In the genomic region with DNA sequence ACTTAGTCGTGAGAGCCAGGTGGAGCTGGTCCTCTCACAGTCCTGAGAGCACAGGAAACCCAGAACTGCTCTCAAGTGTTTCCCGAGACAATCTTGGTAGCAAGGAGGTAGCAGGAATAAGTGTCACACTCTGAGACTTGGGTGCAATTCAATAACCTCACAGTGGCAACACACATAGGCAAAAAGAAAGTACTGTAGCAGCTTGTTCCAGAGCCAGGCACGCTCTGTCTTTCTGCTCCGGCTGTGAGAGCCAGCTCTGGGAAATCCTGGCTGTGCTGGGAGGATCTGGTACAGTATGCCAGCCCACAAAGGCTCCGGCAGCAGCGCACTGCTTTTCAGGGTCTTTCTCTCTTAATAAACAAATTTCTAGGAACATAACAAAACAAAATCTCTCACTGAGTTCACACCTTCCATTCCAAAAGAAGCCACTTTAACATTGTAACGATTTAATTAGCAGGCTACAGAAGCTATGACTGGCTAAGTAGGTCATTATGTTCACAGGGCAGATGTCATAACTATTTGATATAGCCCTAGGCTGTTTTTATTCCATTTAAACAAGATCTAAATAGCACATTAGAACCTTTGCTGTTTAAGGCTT, we compare ENCODE assay signal across 8 mouse cellular contexts. TPM values are rescaled to one million over a fixed set of nuclear protein-coding genes. Genes with fewer than 3 reads are reported as not detected.
DNase-seq lines count a peak whose midpoint lies in the region; ATAC-seq and TF ChIP-seq lines count a peak whose summit lies in the region.

No protein-coding gene starts in this region.

- no peak for TF ChIP-seq EP300 in lung, postnatal 0 days (IDR thresholded peaks at IDR 0.05)

- H3K4me3 ChIP-seq in lung, postnatal 0 days (ENCODE audit: low read depth, low read length): peak overlapping the region; percentile 87; the same call in 1 of the 2 replicates
- H3K4me3 ChIP-seq in lung, adult 2 months (replicated peaks; ENCODE audit: extremely low read depth, low read depth, low read length): no peak overlapping the region
- H3K4me3 ChIP-seq in forebrain, embryonic 11.5 days (ENCODE audit: low read depth, low read length): peak overlapping the region; percentile 81
- H3K4me3 ChIP-seq in hindbrain, embryonic 12.5 days: peak overlapping the region; percentile 75
- H3K4me3 ChIP-seq in limb, embryonic 15.5 days: peak overlapping the region; percentile 93

- no peaks in the 10 kb centered on the region for H3K9me3 ChIP-seq in lung, postnatal 0 days (ENCODE audit: low read length)
- no peaks in the 10 kb centered on the region for H3K9me3 ChIP-seq in forebrain, embryonic 11.5 days (ENCODE audit: control insufficient read depth, low read length)
- no peaks in the 10 kb centered on the region for H3K9me3 ChIP-seq in hindbrain, embryonic 12.5 days (replicated peaks)
- no peaks in the 10 kb centered on the region for H3K9me3 ChIP-seq in limb, embryonic 15.5 days

- no peak overlapping the region for H3K9ac ChIP-seq in lung, postnatal 0 days (replicated peaks; ENCODE audit: low read depth)
- peak overlapping the region; percentile 85; the same call in 1 of the 2 replicates for H3K9ac ChIP-seq in forebrain, embryonic 11.5 days (ENCODE audit: low read length)
- H3K9ac ChIP-seq in hindbrain, embryonic 12.5 days: peak overlapping the region; percentile 90; the same call in 1 of the 2 replicates
- H3K9ac ChIP-seq in limb, embryonic 15.5 days: no peak overlapping the region

- no peak for ATAC-seq in lung, postnatal 0 days
- no peak for ATAC-seq in forebrain, embryonic 11.5 days (replicated peaks; ENCODE audit: low FRiP score)
- ATAC-seq in hindbrain, embryonic 12.5 days (ENCODE audit: low FRiP score): no peak
- ATAC-seq in limb, embryonic 15.5 days (ENCODE audit: insufficient number of reproducible peaks, low FRiP score, low TSS enrichment, low read depth): no peak

- H3K27me3 ChIP-seq in lung, postnatal 0 days (replicated peaks; ENCODE audit: insufficient read depth, low read length): no peaks in the 10 kb centered on the region
- no peaks in the 10 kb centered on the region for H3K27me3 ChIP-seq in forebrain, embryonic 11.5 days (ENCODE audit: control insufficient read depth, insufficient read depth, low read length)
- no peaks in the 10 kb centered on the region for H3K27me3 ChIP-seq in hindbrain, embryonic 12.5 days
- no peaks in the 10 kb centered on the region for H3K27me3 ChIP-seq in limb, embryonic 15.5 days

- no peaks in the 10 kb centered on the region for H3K36me3 ChIP-seq in lung, postnatal 0 days (ENCODE audit: insufficient read depth, low read length)
- H3K36me3 ChIP-seq in forebrain, embryonic 11.5 days (ENCODE audit: control insufficient read depth, insufficient read depth, low read length): no peaks in the 10 kb centered on the region
- peaks cover 4% of the 10 kb centered on the region; the same call in 1 of the 2 replicates for H3K36me3 ChIP-seq in hindbrain, embryonic 12.5 days
- H3K36me3 ChIP-seq in limb, embryonic 15.5 days: no peaks in the 10 kb centered on the region; the same call in 1 of the 2 replicates

- 42% methylated on average over 7 of the region's 7 CpGs for WGBS in lung, postnatal 0 days
- WGBS in lung, adult 2 months: 42% methylated on average over 7 of the region's 7 CpGs
- WGBS in forebrain, embryonic 11.5 days: 68% methylated on average over 7 of the region's 7 CpGs
- WGBS in hindbrain, embryonic 12.5 days: 70% methylated on average over 7 of the region's 7 CpGs
- WGBS in limb, embryonic 15.5 days: 38% methylated on average over 7 of the region's 7 CpGs

- no peak for TF ChIP-seq POLR2A in lung, adult 2 months (IDR thresholded peaks at IDR 0.05; ENCODE audit: borderline replicate concordance, extremely low read depth, low read depth, low read length)

- H3K4me1 ChIP-seq in lung, postnatal 0 days (ENCODE audit: insufficient read depth, low read depth, low read length): no peaks in the 10 kb centered on the region
- no peaks in the 10 kb centered on the region; the same call in 1 of the 2 replicates for H3K4me1 ChIP-seq in lung, adult 2 months (ENCODE audit: control insufficient read depth, insufficient read depth, low read length)
- peaks cover 2% of the 10 kb centered on the region; the same call in 1 of the 2 replicates for H3K4me1 ChIP-seq in forebrain, embryonic 11.5 days (replicated peaks; ENCODE audit: control insufficient read depth, insufficient read depth, low read length)
- H3K4me1 ChIP-seq in hindbrain, embryonic 12.5 days: peaks cover 19% of the 10 kb centered on the region
- H3K4me1 ChIP-seq in limb, embryonic 15.5 days: peaks cover 15% of the 10 kb centered on the region

- H3K4me2 ChIP-seq in lung, postnatal 0 days (replicated peaks; ENCODE audit: low read depth, low read length): peak overlapping the region; percentile 98
- H3K4me2 ChIP-seq in forebrain, embryonic 11.5 days (ENCODE audit: low read depth, low read length, severe bottlenecking): peak overlapping the region; percentile 88
- H3K4me2 ChIP-seq in hindbrain, embryonic 12.5 days (replicated peaks): peak overlapping the region; percentile 78
- peak overlapping the region; percentile 84 for H3K4me2 ChIP-seq in limb, embryonic 15.5 days

- DNase-seq in lung, postnatal 0 days (ENCODE audit: low spot score): no peak
- no peak for DNase-seq in lung, adult 2 months
- DNase-seq in forebrain, embryonic 11.5 days (ENCODE audit: low spot score): no peak
- DNase-seq in right cerebral cortex, postnatal 4 days: peak; percentile 42
- no peak for DNase-seq in thymus, postnatal 4 days
- DNase-seq in lung, postnatal 4 days: no peak

- TF ChIP-seq CTCF in lung, postnatal 0 days (IDR thresholded peaks at IDR 0.05): no peak
- no peak for TF ChIP-seq CTCF in lung, adult 2 months (IDR thresholded peaks at IDR 0.05; ENCODE audit: insufficient read depth, low read length)

- H3K27ac ChIP-seq in lung, postnatal 0 days (ENCODE audit: low read length): no peak overlapping the region
- H3K27ac ChIP-seq in forebrain, embryonic 11.5 days (ENCODE audit: low read depth, low read length): no peak overlapping the region
- H3K27ac ChIP-seq in hindbrain, embryonic 12.5 days: no peak overlapping the region
- H3K27ac ChIP-seq in limb, embryonic 15.5 days: no peak overlapping the region

RNA-seq across cellular contexts. Expression of gene Lsm11, which starts 1.5 kb away (rescaled TPM):
- 3.0 and 3.2 TPM in 2 replicates for polyA plus RNA-seq in lung, postnatal 0 days (2015; fragmentation: Nextera tagmentation; extraction: Ambion mirVana)
- polyA plus RNA-seq in lung, adult 2 months (2012; rRNA removed): 2.4 and 2.7 TPM in 2 replicates
- polyA plus RNA-seq in forebrain, embryonic 11.5 days (2014; fragmentation: Nextera tagmentation; extraction: Ambion mirVana): 8.9 and 11.0 TPM in 2 replicates
- 16.9 and 17.3 TPM in 2 replicates for polyA plus RNA-seq in hindbrain, embryonic 12.5 days (2016; fragmentation: Nextera tagmentation; extraction: Ambion mirVana)
- 4.1 and 5.6 TPM in 2 replicates for polyA plus RNA-seq in limb, embryonic 15.5 days (2015; fragmentation: Nextera tagmentation; extraction: Ambion mirVana)

RNA-seq across cellular contexts. Expression of gene Thg1l, which starts 12.1 kb away (rescaled TPM):
- 6.0 and 6.9 TPM in 2 replicates for polyA plus RNA-seq in lung, postnatal 0 days (2015; fragmentation: Nextera tagmentation; extraction: Ambion mirVana)
- polyA plus RNA-seq in lung, adult 2 months (2012; rRNA removed): 2.8 and 8.3 TPM in 2 replicates
- polyA plus RNA-seq in forebrain, embryonic 11.5 days (2014; fragmentation: Nextera tagmentation; extraction: Ambion mirVana): 14.1 and 16.0 TPM in 2 replicates
- 11.9 and 14.7 TPM in 2 replicates for polyA plus RNA-seq in hindbrain, embryonic 12.5 days (2016; fragmentation: Nextera tagmentation; extraction: Ambion mirVana)
- 9.7 and 11.3 TPM in 2 replicates for polyA plus RNA-seq in limb, embryonic 15.5 days (2015; fragmentation: Nextera tagmentation; extraction: Ambion mirVana)

RNA-seq across cellular contexts. Expression of gene Sox30, which starts 36.9 kb away (rescaled TPM):
- polyA plus RNA-seq in lung, postnatal 0 days (2015; fragmentation: Nextera tagmentation; extraction: Ambion mirVana): 0.11 and 0.23 TPM in 2 replicates
- polyA plus RNA-seq in lung, adult 2 months (2012; rRNA removed): 0.09 and 0.18 TPM in 2 replicates
- polyA plus RNA-seq in forebrain, embryonic 11.5 days (2014; fragmentation: Nextera tagmentation; extraction: Ambion mirVana): 0.17 and 0.37 TPM in 2 replicates
- 0.14 and 0.25 TPM in 2 replicates for polyA plus RNA-seq in hindbrain, embryonic 12.5 days (2016; fragmentation: Nextera tagmentation; extraction: Ambion mirVana)
- polyA plus RNA-seq in limb, embryonic 15.5 days (2015; fragmentation: Nextera tagmentation; extraction: Ambion mirVana): 0.24 and 0.28 TPM in 2 replicates

Comparison
In these comparisons a context has a peak if more than half of its experiments do, and no peak if none do; other contexts are left out.
1. H3K9ac ChIP-seq: peak in forebrain, embryonic 11.5 days (single experiment) and hindbrain, embryonic 12.5 days (single experiment); none in lung, postnatal 0 days (single experiment) and limb, embryonic 15.5 days (single experiment).
2. Peak in every context shown above with its lines, with median percentiles within 50 percentile points of each other: H3K4me2 ChIP-seq.